Comparison of ENCODE assay signal across 21 mouse cellular contexts in genomic region chr7:89308926-89309325, GRCm38 (mm10).
DNase-seq lines count a peak whose midpoint lies in the region; ATAC-seq and TF ChIP-seq lines count a peak whose summit lies in the region.
"Had no signal": no experiment of that assay in that cellular context is flagged by ENCODE, and none has a peak within 500 bp of the region (broad histone marks: within the 10 kb centered on the region; RNA-seq: fewer than 3 reads in every experiment).

No protein-coding gene starts in this region.

- peaks cover 30% of the 10 kb centered on the region for H3K79me2 ChIP-seq in liver, adult 2 months (ENCODE audit: control insufficient read depth, insufficient read depth, low read length)

- no peaks in the 10 kb centered on the region for H3K27me3 ChIP-seq in heart, embryonic 12.5 days (replicated peaks)
- no peaks in the 10 kb centered on the region for H3K27me3 ChIP-seq in liver, adult 2 months (ENCODE audit: control insufficient read depth, insufficient read depth, low read length)
- H3K27me3 ChIP-seq in liver, embryonic 12.5 days (replicated peaks), result no peaks in the 10 kb centered on the region
- no peaks in the 10 kb centered on the region for H3K27me3 ChIP-seq in kidney, embryonic 15.5 days
- H3K27me3 ChIP-seq: CH12.LX; forebrain, embryonic 13.5 days; hindbrain, embryonic 13.5 days; limb, embryonic 13.5 days; midbrain, embryonic 15.5 days had no signal

- no peak overlapping the region for H3K9ac ChIP-seq in heart, embryonic 12.5 days
- H3K9ac ChIP-seq in liver, adult 2 months (ENCODE audit: low read depth, low read length), result no peak overlapping the region
- no peak overlapping the region for H3K9ac ChIP-seq in liver, embryonic 12.5 days
- H3K9ac ChIP-seq in kidney, embryonic 15.5 days, result no peak overlapping the region
- H3K9ac ChIP-seq: forebrain, embryonic 13.5 days; hindbrain, embryonic 13.5 days; limb, embryonic 13.5 days; lung, embryonic 14.5 days; midbrain, embryonic 15.5 days had no signal

- 60% methylated on average over 3 of the region's 3 CpGs for WGBS in heart, embryonic 12.5 days
- WGBS in liver, adult 2 months, result 24% methylated on average over 3 of the region's 3 CpGs
- WGBS in liver, embryonic 12.5 days (ENCODE audit: insufficient replicate concordance), result 52% methylated on average over 3 of the region's 3 CpGs
- WGBS in kidney, embryonic 15.5 days, result 57% methylated on average over 3 of the region's 3 CpGs

- no peak for TF ChIP-seq CTCF in liver, adult 2 months (IDR thresholded peaks at IDR 0.05; ENCODE audit: low read depth, low read length)

- H3K36me3 ChIP-seq in heart, embryonic 12.5 days, result peaks cover 13% of the 10 kb centered on the region
- H3K36me3 ChIP-seq in liver, adult 2 months (ENCODE audit: control insufficient read depth, insufficient read depth, low read length), result peaks cover 10% of the 10 kb centered on the region; the same call in 1 of the 2 replicates
- H3K36me3 ChIP-seq in liver, embryonic 12.5 days, result peaks cover 14% of the 10 kb centered on the region; the same call in 1 of the 2 replicates
- H3K36me3 ChIP-seq in kidney, embryonic 15.5 days, result peaks cover 18% of the 10 kb centered on the region
- H3K36me3 ChIP-seq: midbrain, embryonic 15.5 days had no signal

- H3K27ac ChIP-seq in heart, embryonic 12.5 days (ENCODE audit: poor library complexity, severe bottlenecking), result no peak overlapping the region
- H3K27ac ChIP-seq in liver, adult 2 months (replicated peaks; ENCODE audit: insufficient read depth, low read depth, low read length), result no peak overlapping the region
- H3K27ac ChIP-seq in liver, embryonic 12.5 days, result no peak overlapping the region
- H3K27ac ChIP-seq in kidney, embryonic 15.5 days, result peak overlapping the region; percentile 16; the same call in 1 of the 2 replicates
- H3K27ac ChIP-seq: forebrain, embryonic 13.5 days; hindbrain, embryonic 13.5 days; limb, embryonic 13.5 days; midbrain, embryonic 15.5 days had no signal

- peak; percentile 94 for DNase-seq in heart, adult 11 months
- peak; percentile 78 for DNase-seq in liver, adult 2 months (ENCODE audit: extremely low read depth, low read depth, low spot score)
- DNase-seq in layer of hippocampus, adult 11-12 months (ENCODE audit: low spot score), result no peak
- DNase-seq: adrenal gland, postnatal 25 days; cerebellum, adult 9-10 months; gastrocnemius, postnatal 36 days; layer of hippocampus, adult 9-11 months; lung, embryonic 14.5 days; spleen, adult 18-20 months; thymus, adult 2 months had no signal

- H3K4me3 ChIP-seq in heart, embryonic 12.5 days, result no peak overlapping the region
- H3K4me3 ChIP-seq in liver, adult 2 months (ENCODE audit: insufficient read depth, low read depth, low read length), result no peak overlapping the region
- H3K4me3 ChIP-seq in liver, embryonic 12.5 days, result no peak overlapping the region
- no peak overlapping the region for H3K4me3 ChIP-seq in kidney, embryonic 15.5 days (replicated peaks)
- H3K4me3 ChIP-seq: forebrain, embryonic 13.5 days; hindbrain, embryonic 13.5 days; limb, embryonic 13.5 days; midbrain, embryonic 15.5 days had no signal

- no peak for ATAC-seq in heart, embryonic 12.5 days (ENCODE audit: insufficient number of reproducible peaks, low FRiP score)
- ATAC-seq in liver, embryonic 12.5 days, result no peak
- ATAC-seq in kidney, embryonic 15.5 days (replicated peaks; ENCODE audit: low FRiP score), result no peak
- ATAC-seq in megakaryocyte-erythroid progenitor cell, adult 5-6 weeks (replicated peaks; ENCODE audit: low FRiP score, low TSS enrichment, poor library complexity, severe bottlenecking), result 0 out of 2 replicates have a peak, but pooled peaks have one; percentile 12
- no peak for ATAC-seq in activated CD4-positive, CD25-positive, alpha-beta regulatory T cell, adult 4 months
- ATAC-seq: forebrain, embryonic 13.5 days; intestine, embryonic 16.5 days; midbrain, embryonic 15.5 days had no signal

- peaks cover 4% of the 10 kb centered on the region; the same call in 1 of the 2 replicates for H3K9me3 ChIP-seq in heart, embryonic 12.5 days (replicated peaks)
- H3K9me3 ChIP-seq in liver, embryonic 12.5 days (replicated peaks), result no peaks in the 10 kb centered on the region; the same call in 1 of the 2 replicates
- H3K9me3 ChIP-seq in kidney, embryonic 15.5 days (replicated peaks), result no peaks in the 10 kb centered on the region
- H3K9me3 ChIP-seq: forebrain, embryonic 13.5 days; midbrain, embryonic 15.5 days had no signal

- TF ChIP-seq POLR2A in liver, adult 2 months (IDR thresholded peaks at IDR 0.05; ENCODE audit: extremely low read depth, insufficient read depth, low read length), result no peak

- peaks cover 17% of the 10 kb centered on the region for H3K4me1 ChIP-seq in heart, embryonic 12.5 days (replicated peaks)
- peaks cover 7% of the 10 kb centered on the region for H3K4me1 ChIP-seq in liver, adult 2 months (ENCODE audit: control insufficient read depth, insufficient read depth, low read length)
- H3K4me1 ChIP-seq in liver, embryonic 12.5 days, result peaks cover 10% of the 10 kb centered on the region; the same call in 1 of the 2 replicates
- peaks cover 10% of the 10 kb centered on the region for H3K4me1 ChIP-seq in kidney, embryonic 15.5 days
- H3K4me1 ChIP-seq: forebrain, embryonic 13.5 days; limb, embryonic 13.5 days; midbrain, embryonic 15.5 days had no signal

- H3K4me2 ChIP-seq in heart, embryonic 12.5 days, result no peak overlapping the region
- H3K4me2 ChIP-seq in liver, embryonic 12.5 days, result no peak overlapping the region
- H3K4me2 ChIP-seq in kidney, embryonic 15.5 days, result no peak overlapping the region
- H3K4me2 ChIP-seq: forebrain, embryonic 13.5 days; hindbrain, embryonic 13.5 days; limb, embryonic 13.5 days; lung, embryonic 14.5 days; midbrain, embryonic 15.5 days had no signal
